Mouse (Mus musculus): Measurements from ENCODE around the gene Trir.
A peak's percentile ranks its signal among the peaks of the same experiment; 100 is the strongest.

Gene Trir

DNA sequence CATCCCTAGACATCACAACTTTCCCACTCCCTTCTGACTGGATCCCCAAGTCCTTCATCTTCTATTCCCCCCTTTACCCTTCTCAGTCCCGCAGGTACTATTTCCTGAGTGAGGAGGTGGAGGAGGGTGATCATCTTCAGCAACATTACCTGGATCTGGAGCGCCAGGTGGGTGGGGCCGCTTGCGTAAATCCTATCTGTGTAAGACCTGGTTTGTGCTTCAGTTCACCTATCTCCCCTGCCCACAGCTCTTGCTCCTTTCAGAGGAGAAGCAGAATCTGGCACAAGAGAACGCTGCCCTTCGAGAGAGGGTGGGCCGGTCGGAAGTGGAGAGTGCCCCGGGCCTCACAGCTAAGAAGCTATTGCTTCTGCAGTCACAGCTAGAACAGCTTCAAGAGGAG, 32.2 kb upstream of the Trir start:
- DNase-seq (ENCODE audit: low spot score in 2 of 2): no peak

DNA sequence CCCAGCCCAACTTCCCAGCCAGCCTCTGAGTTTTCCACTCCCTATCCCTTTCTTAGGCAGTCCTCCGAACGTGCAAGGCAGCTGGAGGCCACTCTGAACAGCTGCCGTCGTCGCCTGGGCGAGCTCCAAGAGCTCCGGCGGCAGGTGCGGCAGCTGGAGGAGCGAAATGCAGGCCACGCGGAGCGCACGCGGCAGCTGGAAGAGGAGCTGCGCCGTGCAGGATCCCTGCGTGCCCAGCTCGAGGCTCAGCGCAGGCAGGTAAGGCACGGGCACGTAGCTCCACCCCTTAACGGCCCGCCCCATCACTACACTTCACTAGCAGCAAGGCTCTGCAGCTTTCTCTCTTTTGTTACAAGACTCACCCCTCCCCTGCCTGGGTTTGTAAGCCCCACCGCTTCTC, 30.9 kb upstream of the Trir start:
- no peak for DNase-seq (ENCODE audit: low spot score in 2 of 2)

DNA sequence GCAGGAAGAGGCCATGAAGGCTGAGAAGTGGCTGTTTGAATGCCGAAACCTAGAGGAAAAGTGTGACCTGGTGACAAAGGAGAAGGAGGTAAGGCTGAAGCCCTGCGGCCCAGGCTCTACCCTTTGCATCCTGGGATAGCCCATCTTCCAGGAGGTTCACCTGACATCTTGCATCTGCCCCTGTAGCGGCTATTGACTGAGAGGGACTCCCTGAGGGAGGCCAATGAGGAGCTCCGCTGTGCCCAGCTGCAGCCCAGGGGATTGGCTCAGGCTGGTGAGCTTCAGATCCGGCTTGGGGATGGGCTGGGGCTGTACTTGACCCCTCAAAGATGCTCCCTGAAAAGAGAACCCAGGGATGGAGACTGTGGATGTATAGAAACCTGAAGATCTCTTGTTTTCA, 29.6 kb upstream of the Trir start:
- no peak for DNase-seq (ENCODE audit: low spot score in 2 of 2)

DNA sequence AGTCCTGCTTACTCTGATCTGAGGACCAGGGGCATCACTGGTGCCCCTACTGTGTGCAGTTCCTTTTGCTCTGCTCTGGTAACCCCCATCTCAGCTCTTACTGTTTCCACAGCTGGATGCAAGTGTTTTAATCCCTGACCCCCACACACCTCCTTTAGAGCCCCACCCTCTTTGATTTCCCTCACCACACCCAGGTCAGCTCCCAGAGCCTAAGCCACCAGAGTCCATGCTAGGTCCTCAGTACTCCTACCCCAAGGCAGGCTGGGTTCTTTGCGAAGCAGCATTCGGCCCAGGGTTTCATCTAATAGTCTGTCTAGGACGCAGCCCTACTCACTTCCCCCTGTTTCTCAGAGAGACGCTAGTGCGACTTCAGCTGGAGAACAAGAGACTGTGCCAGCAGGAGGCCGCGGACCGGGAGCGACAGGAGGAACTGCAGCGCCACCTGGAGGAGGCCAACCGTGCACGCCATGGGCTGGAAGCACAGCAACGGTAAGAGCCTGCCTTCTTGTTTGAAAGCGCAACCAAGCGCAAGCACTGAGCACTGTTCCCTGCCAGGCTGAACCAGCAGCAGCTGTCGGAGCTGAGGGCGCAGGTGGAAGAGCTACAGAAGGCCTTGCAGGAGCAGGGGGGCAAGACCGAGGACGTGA, 28.9 kb upstream of the Trir start:
- DNase-seq (ENCODE audit: low spot score in 2 of 2): peak; percentile 94 to 96

DNA sequence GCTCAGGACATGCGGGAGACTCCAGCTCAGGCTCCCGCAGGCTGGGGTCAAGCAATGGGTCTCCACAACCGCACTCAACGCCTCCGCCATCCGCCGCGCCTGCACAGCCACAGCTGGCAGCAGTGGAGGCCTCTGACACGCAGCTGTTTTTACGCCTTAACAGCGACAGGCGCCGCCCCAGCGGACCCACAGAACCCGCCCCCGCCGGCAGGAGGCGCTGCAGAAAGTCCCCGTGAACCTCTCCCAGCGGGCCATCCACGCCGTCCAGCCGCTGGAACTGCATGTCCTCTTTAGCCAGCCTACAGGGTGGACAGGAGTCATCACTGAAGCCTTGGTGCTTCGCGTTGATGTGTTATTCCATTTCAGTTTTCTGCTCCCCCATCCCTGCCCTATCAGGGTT, 18.9 kb upstream of the Trir start:
- DNase-seq (ENCODE audit: low spot score in 2 of 2): no peak

DNA sequence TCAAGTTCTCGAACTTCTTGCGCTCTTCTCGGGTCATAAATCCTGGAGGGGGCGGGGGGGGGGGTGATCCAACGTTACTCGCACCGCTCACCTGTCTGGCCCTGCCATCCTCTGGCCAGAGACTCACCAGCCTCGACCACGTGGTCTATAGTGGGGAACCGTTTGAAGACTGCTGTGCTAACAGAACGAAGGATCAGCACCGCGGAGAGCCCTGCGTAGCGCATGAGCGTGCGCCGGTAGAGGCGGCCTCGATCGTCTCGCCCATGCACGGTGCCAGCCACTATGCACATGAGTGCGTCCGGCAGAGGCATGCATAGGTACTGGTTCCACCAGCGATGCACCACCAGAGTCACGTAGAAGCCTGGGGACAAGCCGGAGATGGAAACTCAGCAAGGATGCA, 15.4 kb upstream of the Trir start:
- DNase-seq (ENCODE audit: low spot score in 2 of 2): no peak

DNA sequence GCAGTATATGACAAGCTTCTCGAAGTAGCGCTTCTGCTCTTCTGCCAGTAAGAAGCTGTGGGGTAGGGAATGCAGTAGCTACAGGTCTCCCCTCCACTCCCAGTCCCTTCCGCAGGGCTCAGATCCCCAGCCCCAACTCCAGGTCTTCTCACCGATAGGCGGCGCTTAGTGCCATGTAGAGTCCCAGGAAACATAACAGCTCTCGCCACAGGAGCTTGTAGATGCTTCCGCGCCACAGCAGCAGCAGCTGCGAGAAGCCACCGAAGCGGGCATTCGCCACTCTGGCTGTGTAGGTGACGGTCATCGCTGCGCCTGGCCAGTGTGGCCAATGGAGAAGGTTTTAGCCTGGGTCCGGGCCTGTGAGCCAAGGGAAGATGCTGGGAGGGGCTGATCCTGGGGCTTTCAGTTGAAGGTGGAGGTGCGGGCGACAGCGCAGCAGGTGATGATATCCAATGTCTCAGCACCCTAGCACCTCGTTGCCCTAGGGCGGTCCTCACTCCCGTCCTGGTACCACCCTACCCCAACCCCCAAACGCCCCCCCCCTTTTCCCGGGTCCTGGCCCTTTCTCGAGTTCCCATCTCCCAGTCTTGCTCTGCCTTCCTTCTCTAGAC, 13.3 kb upstream of the Trir start:
- DNase-seq (ENCODE audit: low spot score in 2 of 2): peak; percentile 83 to 85

DNA sequence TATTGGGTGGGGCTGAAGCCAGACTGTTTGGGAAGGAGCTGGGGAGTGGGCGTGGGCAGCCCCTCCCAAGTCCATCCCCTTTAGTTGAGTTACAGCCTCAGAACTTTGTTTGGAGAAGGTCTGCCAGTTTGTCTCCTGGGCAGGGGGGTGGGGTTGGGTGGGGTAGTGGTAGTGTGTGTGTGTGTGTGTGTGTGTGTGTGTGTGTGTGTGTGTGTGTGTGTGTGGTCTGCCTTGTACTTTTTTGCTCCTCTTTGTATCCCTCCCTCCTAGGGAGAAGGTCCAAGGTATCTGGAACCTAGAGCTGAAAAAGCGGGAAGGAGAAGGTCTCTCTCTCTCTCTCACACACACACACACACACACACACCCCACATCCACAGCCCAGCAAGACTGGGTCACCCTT, 12.2 kb upstream of the Trir start, which contains the start of gene Best2:
Best2 (minus strand) TSS at position 101 of the 400 bp plus-strand sequence.
- DNase-seq (ENCODE audit: low spot score in 2 of 2): no peak

DNA sequence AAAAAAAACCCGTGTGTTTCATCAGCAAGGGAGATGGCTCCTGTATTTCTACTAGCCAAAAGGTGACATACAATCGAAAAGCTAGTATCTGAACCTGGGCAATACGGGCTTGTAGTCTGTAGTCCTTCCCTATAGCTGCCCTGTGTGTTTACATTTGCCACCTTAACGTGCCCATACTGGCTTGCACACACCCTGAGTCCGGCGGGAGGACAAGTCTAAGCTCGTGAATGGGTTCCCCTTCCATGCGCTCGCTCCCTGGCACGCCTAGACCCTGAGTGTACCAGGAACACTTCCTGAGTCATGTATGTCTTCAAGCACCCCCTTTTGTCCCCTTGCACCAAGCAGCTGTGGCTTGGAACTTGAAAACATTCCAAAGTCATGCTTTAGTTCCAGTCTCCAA, 9.9 kb upstream of the Trir start:
- no peak for DNase-seq (ENCODE audit: low spot score in 2 of 2)

DNA sequence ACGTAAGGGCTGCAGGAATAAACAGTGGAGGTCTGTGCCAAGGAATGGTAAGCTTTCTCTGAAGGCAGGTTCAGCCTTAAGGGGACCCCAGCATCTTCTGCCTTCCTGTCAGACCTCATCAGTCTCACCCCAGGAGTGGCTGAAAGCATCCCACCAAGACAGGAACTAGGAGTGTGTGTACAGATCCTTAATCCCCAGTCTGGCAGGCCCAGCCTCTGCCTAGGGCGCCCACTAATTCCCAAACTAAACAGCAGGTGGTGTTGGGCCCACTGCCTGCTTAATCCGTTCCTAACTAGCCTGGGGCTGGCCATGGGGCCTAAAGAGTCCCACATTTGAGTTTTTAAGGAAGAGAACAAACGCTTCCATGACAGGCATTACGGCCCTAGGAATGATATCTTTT, 9.4 kb upstream of the Trir start:
- no peak for DNase-seq (ENCODE audit: low spot score in 2 of 2)

DNA sequence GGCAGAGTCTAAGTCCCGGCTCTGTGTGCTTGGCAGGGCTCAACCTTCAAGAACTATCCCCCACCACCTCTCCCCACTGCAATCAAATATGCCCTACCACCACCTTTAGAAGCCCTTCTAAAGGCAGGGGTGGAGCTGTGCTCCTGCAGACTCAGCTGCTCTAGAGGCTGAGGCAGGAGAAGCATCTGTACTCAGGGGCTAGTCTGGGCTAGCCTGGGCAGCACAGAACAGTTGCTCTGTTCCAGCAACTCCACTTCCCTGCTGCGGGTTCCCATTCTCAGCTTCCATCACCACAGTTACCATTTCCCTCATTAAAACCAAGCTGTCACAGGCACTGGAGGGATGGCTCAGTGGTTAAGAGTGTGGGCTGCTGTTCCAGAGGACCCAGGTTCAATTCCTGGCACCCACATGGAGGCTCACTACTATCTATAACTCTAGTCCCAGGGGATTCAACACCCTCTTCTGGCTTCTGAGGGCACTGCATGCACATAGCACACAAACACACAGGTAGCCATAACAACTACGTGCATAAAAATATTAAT, 5.0 kb upstream of the Trir start:
- DNase-seq (ENCODE audit: low spot score in 2 of 2): no peak

DNA sequence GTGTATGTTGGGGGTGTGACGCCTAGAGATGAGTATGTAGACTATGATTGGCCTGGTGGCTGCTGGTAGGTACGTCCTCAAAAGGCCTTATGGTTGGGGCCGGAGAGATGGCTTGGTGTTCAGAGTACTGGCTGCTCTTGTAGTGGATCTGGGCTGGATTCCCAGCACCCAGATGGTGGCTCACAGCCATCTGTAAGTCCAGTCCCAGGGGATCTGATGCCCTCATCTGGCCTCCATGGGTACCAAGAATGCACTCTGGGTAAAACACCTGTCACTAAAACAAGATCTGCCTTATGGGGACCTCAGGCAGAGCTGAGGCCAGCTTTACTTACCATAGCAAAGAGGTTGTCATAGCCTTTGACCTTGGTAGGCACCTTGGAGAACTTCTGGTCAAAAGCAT, 2.8 kb upstream of the Trir start:
- DNase-seq (ENCODE audit: low spot score in 2 of 2): no peak

DNA sequence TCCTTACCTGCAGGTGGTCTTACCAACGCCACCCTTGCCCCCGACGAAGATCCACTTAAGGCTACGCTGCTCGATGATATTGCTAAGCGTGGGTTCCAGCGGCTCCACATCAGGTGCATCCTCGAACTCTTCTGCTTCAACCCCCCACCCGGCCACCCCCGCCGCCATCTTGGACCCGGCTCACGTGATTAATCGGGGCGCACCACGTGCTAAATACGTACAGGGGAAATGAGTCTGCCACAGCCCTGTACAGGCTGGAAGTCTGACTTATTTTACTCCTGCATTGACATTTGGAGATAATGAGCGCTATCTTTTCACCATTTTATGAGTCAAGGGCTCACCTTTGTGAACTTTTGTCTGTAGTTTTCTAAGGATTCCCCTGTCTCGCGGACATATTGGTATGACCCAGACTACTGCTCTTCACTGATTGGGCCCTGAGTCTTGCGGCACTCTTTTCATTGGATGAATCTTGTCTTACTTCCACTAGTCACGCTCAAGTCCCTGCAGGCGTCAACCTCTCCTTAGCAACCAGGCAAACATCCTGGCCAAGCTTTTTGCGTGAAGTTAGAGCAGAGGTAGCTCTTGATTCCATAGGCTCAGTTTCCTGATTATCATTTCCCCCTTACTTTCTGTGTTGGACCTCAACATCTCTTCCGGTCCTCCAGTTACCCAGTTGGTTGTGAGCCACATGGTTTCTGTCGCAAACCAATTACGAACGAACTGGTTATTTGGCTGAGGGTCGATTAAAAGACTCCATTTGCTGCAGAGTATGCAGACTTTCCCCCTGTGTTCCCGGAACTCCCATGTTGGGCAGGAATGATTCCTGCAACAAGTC, 1.3 kb upstream of the Trir start, which contains the start of gene Asna1:
Asna1 (minus strand) TSS at position 184 of the 835 bp plus-strand sequence.
- peak; percentile 81 to 85 for DNase-seq (ENCODE audit: low spot score in 2 of 2)

DNA sequence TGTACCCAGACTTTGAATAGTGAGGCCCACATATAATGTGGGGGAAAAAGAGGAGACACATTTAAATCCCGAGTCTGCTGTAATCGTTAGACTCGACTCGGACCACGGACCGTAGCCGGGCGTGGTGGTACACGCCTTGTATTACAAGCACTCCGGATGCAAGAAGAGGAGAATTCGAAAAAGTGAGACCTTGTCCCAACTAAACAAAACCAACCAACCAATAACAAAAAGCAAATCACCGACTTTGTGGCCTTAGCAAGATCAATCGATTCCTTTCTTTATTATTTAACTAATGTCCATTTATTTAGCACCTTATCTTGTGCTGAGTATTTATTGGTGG, 863 bp downstream of the Trir start:
- no peak for DNase-seq (ENCODE audit: low spot score in 2 of 2)

DNA sequence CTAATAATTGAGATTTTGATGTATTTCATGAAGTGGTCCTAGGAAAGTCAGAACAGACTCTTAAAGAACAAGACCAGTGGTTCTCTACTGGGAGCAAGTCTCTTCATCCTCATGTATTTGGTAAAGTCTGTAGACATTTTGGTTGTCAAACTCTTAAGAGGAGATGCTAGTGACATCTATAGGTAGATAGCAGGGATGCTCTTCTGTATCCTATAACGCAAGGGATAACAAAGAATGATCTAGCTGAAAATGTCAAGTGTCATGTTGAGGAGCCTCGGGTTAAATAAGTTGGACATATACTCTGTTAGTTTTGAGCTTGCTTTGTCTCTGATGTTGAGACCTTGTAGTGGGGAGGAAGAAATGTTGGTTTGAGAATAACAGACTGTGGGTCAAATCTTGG, 1.3 kb downstream of the Trir start:
- DNase-seq (ENCODE audit: low spot score in 2 of 2): no peak

DNA sequence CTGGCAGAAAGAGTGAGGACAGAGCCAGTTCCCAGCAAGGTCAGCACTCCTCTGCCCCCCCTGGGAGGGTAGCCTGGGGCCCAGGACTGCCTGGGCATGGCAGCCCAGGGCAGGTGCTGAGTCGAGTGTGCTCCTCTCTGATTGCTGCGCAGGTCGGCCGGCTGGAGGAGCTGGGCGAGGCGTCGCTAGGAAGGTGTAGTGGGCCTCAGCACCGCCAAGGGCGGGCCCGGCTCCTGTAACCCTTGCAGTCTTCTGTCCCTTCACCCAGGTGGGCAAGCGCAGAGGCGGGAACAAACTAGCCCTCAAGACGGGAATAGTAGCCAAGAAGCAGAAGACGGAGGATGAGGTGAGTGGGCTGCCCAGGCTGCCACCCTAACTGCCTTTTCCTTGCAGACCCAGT, 2.6 kb downstream of the Trir start:
- DNase-seq (ENCODE audit: low spot score in 2 of 2): no peak

DNA sequence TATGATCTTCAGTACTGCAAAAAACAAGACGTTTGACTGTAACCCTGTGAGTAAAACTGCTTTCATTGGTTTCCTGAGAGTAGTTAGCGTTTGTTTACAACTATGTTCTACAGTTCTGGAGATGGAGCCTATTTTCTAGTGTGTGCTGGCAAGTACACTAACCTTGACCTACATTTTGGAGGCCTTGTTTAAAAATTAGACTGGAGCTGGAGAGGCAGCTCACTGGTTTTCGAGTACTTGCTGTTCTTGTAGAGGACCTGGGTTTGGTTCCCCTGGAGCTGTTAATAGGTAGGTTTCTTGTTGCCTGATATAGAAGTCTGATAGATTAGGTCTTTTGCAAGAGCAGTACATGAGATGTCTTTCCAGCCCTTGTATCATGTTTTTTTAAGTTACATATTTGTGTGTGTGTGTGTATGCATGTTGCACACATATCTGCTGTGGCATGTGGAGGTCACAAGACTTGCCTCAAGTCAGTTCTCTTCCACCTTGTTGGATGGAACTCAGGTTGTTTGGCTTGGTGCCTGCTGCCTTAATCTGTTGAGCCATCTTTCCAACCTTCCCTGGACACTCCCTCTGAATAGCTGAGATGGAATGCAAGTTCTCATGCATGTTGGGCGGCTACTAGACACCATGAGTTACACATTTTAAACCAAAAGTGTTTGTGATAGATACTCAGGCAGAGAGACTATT, 6.1 kb downstream of the Trir start:
- DNase-seq (ENCODE audit: low spot score in 2 of 2): no peak

DNA sequence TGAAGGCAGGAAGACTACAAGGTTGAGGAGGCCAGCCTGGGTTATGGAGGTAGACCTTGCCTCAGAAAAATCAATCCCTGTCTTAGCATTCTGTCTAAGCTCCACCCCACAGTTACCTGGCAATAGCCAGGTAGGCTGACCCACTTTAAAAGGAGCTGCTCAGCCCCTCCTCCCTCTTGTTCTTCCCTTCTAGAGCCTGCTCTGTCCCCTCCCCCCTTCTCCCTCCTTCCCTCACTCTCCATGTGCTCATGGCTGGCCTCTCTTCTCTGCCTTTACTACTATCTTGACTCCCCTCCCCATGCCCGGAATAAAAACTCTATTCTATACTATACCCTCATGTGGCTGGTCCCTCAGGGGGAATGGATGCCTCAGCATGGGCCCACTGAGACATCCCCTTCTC, 7.2 kb downstream of the Trir start:
- DNase-seq (ENCODE audit: low spot score in 2 of 2): no peak

DNA sequence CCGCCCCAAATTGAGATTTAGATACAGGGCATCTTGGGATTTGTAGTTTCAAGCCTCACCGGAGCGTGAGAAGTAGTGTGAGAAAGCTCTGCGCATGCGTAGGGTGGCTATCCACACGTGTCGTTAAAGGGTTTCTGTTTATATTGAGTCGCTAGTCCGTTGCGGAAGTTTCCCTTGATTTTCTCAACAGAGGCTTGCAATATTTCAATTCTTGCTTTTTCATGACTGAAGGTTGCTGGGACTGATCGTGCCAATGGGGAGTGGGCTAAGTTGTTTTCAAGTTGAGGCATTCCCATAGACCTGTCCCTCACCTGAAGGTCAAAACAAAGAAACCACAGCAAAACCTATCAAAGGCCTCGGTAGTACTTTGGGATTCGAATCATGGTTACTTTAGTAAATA, 8.1 kb downstream of the Trir start:
- peak; percentile 72 to 76 for DNase-seq (ENCODE audit: low spot score in 2 of 2)

DNA sequence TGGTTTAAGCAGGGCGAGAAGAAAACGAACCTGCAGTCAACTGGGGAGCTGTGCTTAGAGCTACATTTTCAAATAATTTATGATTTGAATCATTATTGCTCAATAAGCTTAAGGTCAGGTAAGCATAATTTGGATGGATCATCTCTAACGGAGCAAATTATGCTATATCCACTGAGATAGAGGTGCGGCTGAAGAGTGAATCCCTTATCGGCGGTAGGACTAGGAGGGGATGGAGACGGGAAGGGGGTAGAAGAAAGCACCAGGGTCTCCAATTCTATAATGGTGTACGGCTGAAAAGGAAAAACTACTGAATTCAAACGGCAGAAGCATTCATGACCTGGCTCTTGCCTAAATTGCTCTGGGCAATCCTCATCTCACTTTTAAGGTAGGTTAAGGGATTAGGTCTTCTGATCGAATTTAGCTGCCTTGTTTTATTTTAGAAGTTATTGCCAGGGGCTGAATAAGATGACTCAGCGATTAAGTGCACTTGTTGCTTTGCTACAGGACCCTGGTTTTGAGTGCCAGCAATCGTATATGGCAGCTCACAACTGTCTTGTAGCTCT, 8.6 kb downstream of the Trir start:
- no peak for DNase-seq (ENCODE audit: low spot score in 2 of 2)

DNA sequence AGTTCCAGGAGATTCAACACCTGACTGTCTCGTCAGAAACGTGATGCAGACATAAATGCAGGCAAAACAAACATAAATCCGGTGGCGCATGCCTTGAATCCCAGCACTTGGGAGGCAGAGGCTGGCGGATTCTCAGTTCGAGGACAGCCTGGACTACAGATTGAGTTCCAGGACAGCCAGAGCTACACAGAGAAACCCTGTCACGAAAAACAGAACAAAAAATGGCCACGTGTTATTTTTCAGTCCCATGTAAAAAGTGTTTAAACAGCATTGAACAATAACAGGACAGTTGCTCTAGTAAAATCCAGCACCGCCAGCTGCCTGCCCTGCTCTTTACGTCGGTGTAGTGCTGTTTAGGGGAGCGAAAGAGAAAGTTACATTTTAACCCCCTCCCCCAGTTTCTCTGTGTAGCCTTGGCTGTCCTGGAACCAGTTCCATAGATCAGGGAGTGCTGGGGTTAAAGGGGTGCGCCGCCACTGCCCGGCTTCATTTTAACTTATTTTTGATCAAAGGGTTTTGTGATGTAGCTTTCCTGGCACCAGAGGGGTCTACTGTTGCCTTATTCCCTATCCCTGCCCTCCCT, 9.2 kb downstream of the Trir start:
- DNase-seq (ENCODE audit: low spot score in 2 of 2): no peak

DNA sequence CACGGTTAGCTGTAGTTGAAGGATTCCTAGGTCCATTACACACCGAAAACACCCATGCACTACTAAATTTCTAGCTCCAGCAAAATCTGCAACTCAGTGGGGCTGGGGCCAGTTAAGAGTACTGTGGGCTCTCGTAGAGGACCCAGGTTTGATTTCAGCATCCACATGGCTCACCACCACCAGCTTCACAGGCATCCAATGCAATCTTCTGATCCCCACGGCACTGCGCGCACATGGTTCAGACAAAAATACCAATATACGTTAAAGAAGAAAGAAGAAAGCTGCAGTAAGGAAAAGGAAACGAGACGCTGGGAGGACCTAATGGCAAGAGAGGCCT, 9.7 kb downstream of the Trir start:
- no peak for DNase-seq (ENCODE audit: low spot score in 2 of 2)

Measured in right cerebral cortex, adult 2 months (tissue).